Mouse (Mus musculus) CD8-positive naive resting alpha-beta T cell, adult 2 months (primary cell): ENCODE data around the gene Tssc4.

Experiments
- DNase-seq, 2 experiments: peaks; one replicate each; pipeline ENCODE4 v3.0.0; 2022; ENCODE audit warnings: low read depth in 2 of 2, low spot score in 2 of 2

Gene Tssc4

GRCm38 (mm10) chr7:143067469-143067868 is 1.6 kb upstream of the Tssc4 start:
- no peak for DNase-seq

GRCm38 (mm10) chr7:143067897-143068296 is 1.2 kb upstream of the Tssc4 start:
- no peak for DNase-seq

DNA sequence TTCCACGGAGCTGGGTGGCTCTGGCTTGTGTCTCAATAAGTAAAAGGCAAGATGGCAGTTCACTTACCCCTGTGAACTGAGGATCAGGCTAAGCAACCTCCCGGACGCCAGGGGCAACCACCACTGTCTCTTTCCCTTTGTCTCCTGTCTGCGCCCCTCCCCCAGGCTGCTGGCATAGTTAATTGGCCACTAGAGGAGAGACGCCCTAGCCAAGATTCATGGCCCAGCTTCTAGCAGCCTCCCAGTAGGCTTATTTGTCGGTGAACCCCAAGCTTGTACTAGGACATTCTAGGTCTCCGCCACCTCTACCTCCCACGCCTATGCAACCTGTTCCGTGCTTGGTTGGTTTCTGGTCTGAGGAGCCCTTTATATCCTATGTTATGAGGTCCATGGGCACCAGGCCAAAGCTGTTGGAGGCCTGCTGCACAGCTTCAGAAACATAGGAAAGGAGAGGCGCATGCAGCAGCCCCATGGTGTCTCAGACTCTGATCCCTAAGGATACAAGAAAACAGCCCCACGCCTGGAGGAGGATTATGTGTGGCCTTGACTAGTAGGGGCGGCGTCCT is 650 bp upstream of the Tssc4 start:
- peak in 1 of 2 experiments; percentile 8 for DNase-seq

GRCm38 (mm10) chr7:143069751-143070400 is 827 bp downstream of the Tssc4 start:
- DNase-seq: no peak

- no peak for DNase-seq
These were observed 1.5 kb downstream of the Tssc4 start for GRCm38 (mm10) chr7:143070506-143071070.

DNA sequence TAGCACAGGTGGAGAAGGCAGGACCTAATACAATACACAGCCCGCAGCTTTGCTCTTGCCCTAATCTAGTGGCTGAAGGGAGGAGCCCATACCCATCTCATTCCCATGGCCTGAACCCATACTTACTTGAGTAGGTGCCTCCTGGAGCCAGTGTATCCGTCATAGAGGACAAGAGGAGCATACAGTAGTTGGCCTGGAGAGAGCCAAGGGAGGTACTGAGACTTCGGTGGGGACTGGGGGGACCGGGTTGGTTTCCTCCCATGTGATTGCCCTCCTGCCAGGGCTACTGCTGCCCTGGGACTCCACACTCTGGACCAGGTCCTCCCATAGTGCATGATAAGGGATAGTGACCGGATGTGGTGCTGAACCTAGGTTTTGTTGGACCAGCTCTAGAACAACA is 3.6 kb downstream of the Tssc4 start:
- no peak for DNase-seq

GRCm38 (mm10) chr7:143073086-143073485 is 4.0 kb downstream of the Tssc4 start:
- DNase-seq: peak; percentile 26 to 48

DNA sequence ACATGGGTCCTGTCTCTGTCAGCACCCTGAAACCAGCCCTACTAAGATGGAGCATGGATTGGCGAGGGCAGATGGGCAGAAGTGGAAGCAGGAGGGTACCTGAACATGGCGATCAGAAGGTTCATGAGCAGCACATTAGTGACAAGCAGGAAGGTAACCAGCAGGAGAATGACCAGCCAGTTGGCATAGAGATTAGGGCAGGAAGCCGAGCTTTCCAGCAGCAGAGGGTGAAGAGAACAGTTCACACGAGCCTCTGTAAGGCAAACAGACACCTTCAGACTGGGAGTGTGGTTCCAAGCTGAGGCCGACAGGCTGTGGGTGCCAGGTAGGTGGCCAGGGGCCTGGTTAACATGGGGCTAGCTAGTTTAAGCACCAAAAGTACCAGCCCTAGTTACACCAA is 6.3 kb downstream of the Tssc4 start:
- no peak for DNase-seq

DNA sequence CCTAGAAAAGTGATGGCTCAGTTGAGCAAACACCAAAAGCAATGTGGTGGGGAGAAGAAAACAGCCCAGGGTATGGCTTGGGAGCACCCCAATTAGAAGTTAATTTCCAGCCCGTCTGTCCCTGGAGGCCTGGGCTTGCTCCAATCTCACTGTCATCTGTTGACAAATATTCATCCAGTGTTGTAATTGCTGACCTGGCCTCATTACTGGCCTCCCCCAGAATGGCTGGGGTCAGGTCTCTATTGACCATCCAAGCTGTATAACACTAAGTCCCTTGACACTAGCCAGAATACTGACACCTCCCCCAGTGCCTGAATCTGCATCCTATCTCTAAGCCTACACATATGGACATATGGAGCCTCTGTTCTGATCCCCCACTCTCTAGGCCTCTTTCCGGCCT is 8.3 kb downstream of the Tssc4 start:
- DNase-seq: no peak

DNA sequence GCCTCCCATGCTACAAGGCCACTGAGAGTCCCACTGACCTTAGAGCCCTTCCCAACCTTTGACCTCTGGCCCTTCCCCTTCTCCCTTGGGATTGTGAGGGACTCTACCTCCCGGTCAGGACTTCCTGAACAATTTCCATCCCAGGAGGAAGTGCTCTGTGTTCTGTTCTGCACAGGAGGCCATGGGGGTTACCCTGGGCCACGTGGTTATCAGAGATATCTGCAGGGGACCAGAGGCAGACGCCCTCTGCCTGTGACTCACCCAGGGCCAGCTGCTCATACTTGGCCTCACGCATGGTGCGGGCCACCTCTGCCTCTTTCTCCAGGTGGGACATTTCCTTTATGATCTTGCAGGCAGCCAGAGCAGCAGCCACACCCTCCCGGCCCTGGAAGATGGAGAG is 13.0 kb downstream of the Tssc4 start:
- DNase-seq: no peak

GRCm38 (mm10) chr7:143083708-143084107 is 14.7 kb downstream of the Tssc4 start:
- no peak for DNase-seq

DNA sequence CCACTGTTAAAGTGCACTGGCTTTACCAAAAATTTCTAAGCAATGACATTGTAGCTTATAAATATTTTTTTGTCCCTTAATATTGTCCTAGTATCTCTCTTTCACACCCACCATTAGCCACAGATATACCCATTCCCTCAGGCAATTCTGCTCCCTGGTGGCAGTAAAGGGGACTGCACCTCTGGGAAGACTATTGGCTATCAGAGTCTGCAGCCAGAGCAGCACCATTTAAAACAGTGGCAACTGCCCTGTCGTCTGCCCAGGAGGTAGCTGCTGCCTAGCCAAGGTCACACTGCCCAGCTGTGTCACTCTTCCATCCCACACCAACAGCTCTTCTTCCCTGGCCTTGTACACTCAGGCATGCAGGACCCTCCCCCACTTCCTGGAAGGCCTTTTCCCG is 17.3 kb downstream of the Tssc4 start:
- peak; percentile 51 to 63 for DNase-seq

GRCm38 (mm10) chr7:143087070-143087579 is 18.1 kb downstream of the Tssc4 start:
- DNase-seq: no peak

DNA sequence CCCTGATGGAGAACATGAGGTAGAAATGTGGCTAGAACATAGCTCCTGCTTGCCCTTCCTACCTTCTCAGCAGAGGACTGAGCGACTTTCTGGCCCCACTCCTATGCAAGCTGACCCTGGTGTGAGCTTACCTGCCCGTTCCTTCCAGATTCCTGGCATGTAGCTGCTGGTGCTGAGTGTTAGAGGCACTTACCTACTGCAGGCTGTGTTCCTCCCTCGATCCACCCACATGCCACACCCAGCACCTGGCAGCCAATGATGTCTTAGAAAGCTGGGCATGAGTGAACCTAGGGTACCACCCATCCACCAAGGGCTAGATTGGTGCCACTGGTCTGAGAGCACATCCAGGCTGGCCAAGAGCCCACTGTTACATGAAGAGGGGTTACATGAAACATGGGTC is 24.8 kb downstream of the Tssc4 start:
- DNase-seq: no peak

DNA sequence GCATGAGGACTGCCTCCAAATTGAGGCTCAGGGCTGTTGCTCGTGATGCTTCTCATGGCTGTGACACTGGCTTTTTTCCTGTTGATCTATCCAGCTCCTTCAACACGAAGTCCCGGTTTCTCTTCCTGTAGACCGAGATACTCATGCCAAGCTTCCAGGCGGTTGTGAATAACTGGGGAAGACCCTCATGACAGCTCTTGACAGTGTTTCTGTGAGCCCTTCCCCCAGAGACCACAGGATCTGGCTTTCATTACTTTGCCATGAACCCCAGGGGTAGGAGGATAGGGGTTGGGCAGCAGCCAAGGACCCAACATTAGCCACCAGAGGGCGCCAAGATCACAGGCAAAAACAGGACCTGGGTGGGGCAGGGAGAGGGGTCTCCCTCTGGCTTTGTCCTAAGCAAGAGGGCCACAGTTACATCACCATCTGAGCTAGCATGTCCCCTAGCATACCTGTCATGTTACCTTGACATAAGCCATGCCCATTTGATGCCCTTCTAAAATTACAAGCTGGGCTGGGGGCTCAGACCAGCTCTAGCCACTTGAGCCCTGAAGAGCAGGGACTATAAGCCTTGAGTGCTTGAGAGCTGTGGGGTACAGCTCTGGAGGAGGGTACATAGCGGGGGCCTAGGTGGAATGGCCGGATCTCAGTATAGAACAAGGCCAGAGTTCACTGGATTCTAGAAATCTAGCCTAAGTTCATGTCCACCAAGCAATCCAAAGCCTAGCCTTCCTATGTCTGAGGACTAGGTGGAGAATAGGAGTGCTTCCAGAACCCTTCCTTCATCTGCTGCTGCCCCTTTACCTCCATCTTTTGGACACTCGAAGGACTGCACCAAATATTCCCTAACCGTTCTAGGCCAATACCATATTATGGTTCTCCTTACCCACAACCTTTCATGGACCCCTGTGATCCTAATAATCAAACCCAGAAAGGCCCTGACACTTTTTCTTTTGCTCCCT is 25.8 kb downstream of the Tssc4 start, which contains the start of gene Trpm5:
Gene Trpm5 (minus strand): TSS at position 51 of the 962 bp plus-strand sequence.
- DNase-seq: peak in 1 of 2 experiments; percentile 24

- no peak for DNase-seq
These were observed 26.5 kb downstream of the Tssc4 start for GRCm38 (mm10) chr7:143095554-143095907.

- DNase-seq: no peak
These were observed 31.7 kb downstream of the Tssc4 start for GRCm38 (mm10) chr7:143100759-143101158.

DNA sequence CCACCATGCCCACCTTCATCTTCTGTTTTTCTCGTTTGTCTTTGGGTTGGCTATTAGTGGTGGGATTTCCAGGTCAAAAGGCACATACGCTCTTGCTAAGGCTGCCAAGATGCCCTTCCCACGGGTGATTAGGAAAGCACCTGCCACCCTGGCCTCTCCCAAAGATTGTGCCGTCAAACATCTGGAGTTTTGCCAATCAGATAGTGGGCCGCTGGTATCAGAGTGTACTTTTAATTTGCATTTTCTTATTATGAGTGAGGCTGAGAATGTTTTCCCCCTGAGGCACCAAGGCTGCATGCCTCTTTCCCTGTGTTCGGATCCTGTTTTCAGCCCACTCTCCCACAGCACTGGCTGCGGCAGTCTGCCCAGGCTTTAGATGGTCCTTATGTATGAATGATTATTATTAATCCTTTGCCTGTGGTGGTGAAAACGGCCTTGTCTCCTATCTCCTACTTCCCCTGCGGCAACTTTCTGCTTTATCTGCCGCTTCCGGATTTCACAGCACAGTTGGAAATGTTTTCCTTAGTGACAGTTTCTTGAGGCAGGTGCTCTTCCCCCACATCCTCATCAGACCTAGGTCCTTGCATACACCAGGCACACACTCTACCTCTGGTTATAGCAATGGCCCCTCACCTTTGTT is 36.3 kb downstream of the Tssc4 start:
- DNase-seq: no peak

- DNase-seq: no peak
These were observed 37.0 kb downstream of the Tssc4 start, which contains the start of gene Kcnq1 for GRCm38 (mm10) chr7:143106062-143106461. Gene Kcnq1 (plus strand): TSS chr7:143106362.

GRCm38 (mm10) chr7:143106672-143107465 is 37.8 kb downstream of the Tssc4 start:
- no peak for DNase-seq
